Mouse (Mus musculus): ENCODE measurements around the gene Egfl8. TPM values are rescaled to one million over a fixed set of nuclear protein-coding genes. Genes with fewer than 3 reads are reported as not detected.

The Egfl8 gene
- polyA plus RNA-seq (2012; rRNA removed; ENCODE audit: low replicate concordance) = 1.4 and 2.1 TPM in 2 replicates

GRCm38 (mm10) chr17:34615871-34616270 lies at the start of gene Egfl8:
Gene Egfl8 (minus strand): TSS chr17:34615971.

GRCm38 (mm10) chr17:34646906-34647787 lies 31.4 kb upstream of the Egfl8 start, which contains the start of gene Atf6b:
Gene Atf6b (plus strand): TSS chr17:34647146.

GRCm38 (mm10) chr17:34644608-34645007 lies 28.8 kb upstream of the Egfl8 start, which contains the start of gene Fkbpl:
Gene Fkbpl (plus strand): TSS chr17:34644764.

GRCm38 (mm10) chr17:34629221-34629751 lies 13.5 kb upstream of the Egfl8 start, which contains the start of gene Prrt1:
Gene Prrt1 (plus strand): TSS chr17:34629533.

GRCm38 (mm10) chr17:34627943-34628643 lies 12.3 kb upstream of the Egfl8 start, which contains the start of gene Ppt2:
Gene Ppt2 (minus strand): TSS chr17:34628510.

GRCm38 (mm10) chr17:34604061-34604508 lies 11.7 kb downstream of the Egfl8 start, which contains the start of gene Agpat1:
Gene Agpat1 (plus strand): TSS chr17:34604262.

GRCm38 (mm10) chr17:34603375-34604060 lies 12.3 kb downstream of the Egfl8 start, which contains the start of gene Rnf5:
Gene Rnf5 (minus strand): TSS chr17:34603690.

GRCm38 (mm10) chr17:34597566-34598095 lies 18.1 kb downstream of the Egfl8 start, which contains the start of gene Ager:
Gene Ager (plus strand): TSS chr17:34597862.

GRCm38 (mm10) chr17:34591029-34591993 lies 24.5 kb downstream of the Egfl8 start, which contains the start of gene Pbx2:
Gene Pbx2 (plus strand): TSS chr17:34591266.

GRCm38 (mm10) chr17:34589681-34590101 lies 26.1 kb downstream of the Egfl8 start, which contains the start of gene Gpsm3:
Gene Gpsm3 (plus strand): TSS chr17:34589806.

GRCm38 (mm10) chr17:34564003-34564421 lies 51.8 kb downstream of the Egfl8 start, which contains the start of gene Notch4:
Gene Notch4 (plus strand): TSS chr17:34564268.

Other genes starting within 250 kb of the Egfl8 start
- 72.9 and 155 TPM in 2 replicates for gene Btnl1, start 238.8 kb downstream of the Egfl8 start, polyA plus RNA-seq (2012; rRNA removed; ENCODE audit: low replicate concordance)
- 0.07 and 0.15 TPM in 2 replicates for gene BC051142, start 217.2 kb downstream of the Egfl8 start, polyA plus RNA-seq (2012; rRNA removed; ENCODE audit: low replicate concordance)
- gene Btnl4, start 138.7 kb downstream of the Egfl8 start, polyA plus RNA-seq (2012; rRNA removed; ENCODE audit: low replicate concordance) = 24.7 and 37.1 TPM in 2 replicates
- 36.6 and 66.8 TPM in 2 replicates for gene Btnl6, start 98.6 kb downstream of the Egfl8 start, polyA plus RNA-seq (2012; rRNA removed; ENCODE audit: low replicate concordance)
- gene Notch4, start 51.7 kb downstream of the Egfl8 start, polyA plus RNA-seq (2012; rRNA removed; ENCODE audit: low replicate concordance) = 14.4 and 26.1 TPM in 2 replicates
- gene Gpsm3, start 26.2 kb downstream of the Egfl8 start, polyA plus RNA-seq (2012; rRNA removed; ENCODE audit: low replicate concordance) = 6.9 and 13.4 TPM in 2 replicates
- gene Pbx2, start 24.7 kb downstream of the Egfl8 start, polyA plus RNA-seq (2012; rRNA removed; ENCODE audit: low replicate concordance) = 30.5 and 44.4 TPM in 2 replicates
- gene Ager, start 18.1 kb downstream of the Egfl8 start, polyA plus RNA-seq (2012; rRNA removed; ENCODE audit: low replicate concordance) = 1.5 and 1.9 TPM in 2 replicates
- gene Rnf5, start 12.3 kb downstream of the Egfl8 start, polyA plus RNA-seq (2012; rRNA removed; ENCODE audit: low replicate concordance) = 133 and 182 TPM in 2 replicates
- 355 and 550 TPM in 2 replicates for gene Agpat1, start 11.7 kb downstream of the Egfl8 start, polyA plus RNA-seq (2012; rRNA removed; ENCODE audit: low replicate concordance)
- gene Ppt2, start 12.5 kb upstream of the Egfl8 start, polyA plus RNA-seq (2012; rRNA removed; ENCODE audit: low replicate concordance) = 25.9 and 43.4 TPM in 2 replicates
- gene Prrt1, start 13.6 kb upstream of the Egfl8 start, polyA plus RNA-seq (2012; rRNA removed; ENCODE audit: low replicate concordance) = 7.7 and 10.5 TPM in 2 replicates
- 1.8 and 2.4 TPM in 2 replicates for gene Fkbpl, start 28.8 kb upstream of the Egfl8 start, polyA plus RNA-seq (2012; rRNA removed; ENCODE audit: low replicate concordance)
- 67.2 and 71.2 TPM in 2 replicates for gene Atf6b, start 31.2 kb upstream of the Egfl8 start, polyA plus RNA-seq (2012; rRNA removed; ENCODE audit: low replicate concordance)
- gene Tnxb, start 54.6 kb upstream of the Egfl8 start, polyA plus RNA-seq (2012; rRNA removed; ENCODE audit: low replicate concordance) = 10.1 and 15.3 TPM in 2 replicates
- 13.4 and 20.2 TPM in 2 replicates for gene C4b, start 127.9 kb upstream of the Egfl8 start, polyA plus RNA-seq (2012; rRNA removed; ENCODE audit: low replicate concordance)
- gene Cyp21a1, start 188.6 kb upstream of the Egfl8 start, polyA plus RNA-seq (2012; rRNA removed; ENCODE audit: low replicate concordance) = 4.3 and 8.4 TPM in 2 replicates
- 55.2 and 59.8 TPM in 2 replicates for gene Stk19, start 221.0 kb upstream of the Egfl8 start, polyA plus RNA-seq (2012; rRNA removed; ENCODE audit: low replicate concordance)
- 63.9 and 83.5 TPM in 2 replicates for gene Dxo, start 221.0 kb upstream of the Egfl8 start, polyA plus RNA-seq (2012; rRNA removed; ENCODE audit: low replicate concordance)
- gene Skiv2l, start 234.2 kb upstream of the Egfl8 start, polyA plus RNA-seq (2012; rRNA removed; ENCODE audit: low replicate concordance) = 66.9 and 74.8 TPM in 2 replicates
- 14.9 and 36.1 TPM in 2 replicates for gene Nelfe, start 234.4 kb upstream of the Egfl8 start, polyA plus RNA-seq (2012; rRNA removed; ENCODE audit: low replicate concordance)
- gene Cfb, start 246.5 kb upstream of the Egfl8 start, polyA plus RNA-seq (2012; rRNA removed; ENCODE audit: low replicate concordance) = 16.5 and 49.9 TPM in 2 replicates

Measured in duodenum, adult 2 months (tissue).